Mouse (Mus musculus): ENCODE data around the gene Myo1d. TPM values are rescaled to one million over a fixed set of nuclear protein-coding genes. Genes with fewer than 3 reads are reported as not detected.

Gene Myo1d
- total RNA-seq, 2 experiments from 2014 or later = 69.2 to 74.5 TPM

- no peak for ATAC-seq (replicated peaks; ENCODE audit: low FRiP score, poor library complexity, severe bottlenecking)
Measured at GRCm38 (mm10) chr11:80490831-80491230, 289.0 kb downstream of the Myo1d start.

GRCm38 (mm10) chr11:80489882-80490196 is 290.0 kb downstream of the Myo1d start:
- no peak for ATAC-seq (replicated peaks; ENCODE audit: low FRiP score, poor library complexity, severe bottlenecking)

- no peak for ATAC-seq (replicated peaks; ENCODE audit: low FRiP score, poor library complexity, severe bottlenecking)
Measured at GRCm38 (mm10) chr11:80489172-80489881, 290.5 kb downstream of the Myo1d start.

- ATAC-seq (replicated peaks; ENCODE audit: low FRiP score, poor library complexity, severe bottlenecking) = no peak
Measured at GRCm38 (mm10) chr11:80487904-80488587, 291.8 kb downstream of the Myo1d start.

GRCm38 (mm10) chr11:80485622-80486206 is 294.1 kb downstream of the Myo1d start:
- ATAC-seq (replicated peaks; ENCODE audit: low FRiP score, poor library complexity, severe bottlenecking) = no peak

- no peak for ATAC-seq (replicated peaks; ENCODE audit: low FRiP score, poor library complexity, severe bottlenecking)
Measured at GRCm38 (mm10) chr11:80485120-80485551, 294.7 kb downstream of the Myo1d start.

- no peak for ATAC-seq (replicated peaks; ENCODE audit: low FRiP score, poor library complexity, severe bottlenecking)
Measured at GRCm38 (mm10) chr11:80484191-80484791, 295.5 kb downstream of the Myo1d start.

- ATAC-seq (replicated peaks; ENCODE audit: low FRiP score, poor library complexity, severe bottlenecking) = no peak
Measured at GRCm38 (mm10) chr11:80483536-80484067, 296.2 kb downstream of the Myo1d start.

- no peak for ATAC-seq (replicated peaks; ENCODE audit: low FRiP score, poor library complexity, severe bottlenecking)
Measured at GRCm38 (mm10) chr11:80482921-80483320, 296.9 kb downstream of the Myo1d start.

- ATAC-seq (replicated peaks; ENCODE audit: low FRiP score, poor library complexity, severe bottlenecking) = no peak
Measured at GRCm38 (mm10) chr11:80482347-80482746, 297.5 kb downstream of the Myo1d start.

- ATAC-seq (replicated peaks; ENCODE audit: low FRiP score, poor library complexity, severe bottlenecking) = no peak
Measured at GRCm38 (mm10) chr11:80481409-80482050, 298.3 kb downstream of the Myo1d start.

GRCm38 (mm10) chr11:80479906-80480866 is 299.6 kb downstream of the Myo1d start:
- ATAC-seq (replicated peaks; ENCODE audit: low FRiP score, poor library complexity, severe bottlenecking) = no peak

GRCm38 (mm10) chr11:80479425-80479824 is 300.4 kb downstream of the Myo1d start:
- no peak for ATAC-seq (replicated peaks; ENCODE audit: low FRiP score, poor library complexity, severe bottlenecking)

- ATAC-seq (replicated peaks; ENCODE audit: low FRiP score, poor library complexity, severe bottlenecking) = no peak
Measured at GRCm38 (mm10) chr11:80478694-80479412, 301.0 kb downstream of the Myo1d start.

GRCm38 (mm10) chr11:80477341-80478199 is 302.3 kb downstream of the Myo1d start:
- no peak for ATAC-seq (replicated peaks; ENCODE audit: low FRiP score, poor library complexity, severe bottlenecking)

GRCm38 (mm10) chr11:80476222-80477189 is 303.3 kb downstream of the Myo1d start, which contains the start of gene Cdk5r1:
TSS of gene Cdk5r1 (plus strand) at chr11:80477023.
- peak; percentile 64 for ATAC-seq (replicated peaks; ENCODE audit: low FRiP score, poor library complexity, severe bottlenecking)
